Mouse (Mus musculus): ENCODE results near the gene Dync1h1.

Gene Dync1h1

GRCm38 (mm10) chr12:110601241-110602218, at the start of gene Dync1h1:
Gene Dync1h1, plus strand, starts transcription at chr12:110601452.
- DNase-seq (ENCODE audit: inconsistent age in 2 of 2, low spot score in 1 of 2) = peak; percentile 95 to 97

- DNase-seq (ENCODE audit: inconsistent age in 2 of 2, low spot score in 1 of 2) = no peak
These were observed 49.1 kb upstream of the Dync1h1 start for GRCm38 (mm10) chr12:110552113-110552512.

GRCm38 (mm10) chr12:110553362-110553761, 47.9 kb upstream of the Dync1h1 start:
- DNase-seq (ENCODE audit: inconsistent age in 2 of 2, low spot score in 1 of 2) = no peak

GRCm38 (mm10) chr12:110555536-110556240, 45.6 kb upstream of the Dync1h1 start:
- no peak for DNase-seq (ENCODE audit: inconsistent age in 2 of 2, low spot score in 1 of 2)

- no peak for DNase-seq (ENCODE audit: inconsistent age in 2 of 2, low spot score in 1 of 2)
These were observed 44.2 kb upstream of the Dync1h1 start for GRCm38 (mm10) chr12:110556861-110557628.

GRCm38 (mm10) chr12:110558175-110558574, 43.1 kb upstream of the Dync1h1 start:
- DNase-seq (ENCODE audit: inconsistent age in 2 of 2, low spot score in 1 of 2) = no peak

- no peak for DNase-seq (ENCODE audit: inconsistent age in 2 of 2, low spot score in 1 of 2)
These were observed 37.9 kb upstream of the Dync1h1 start for GRCm38 (mm10) chr12:110563383-110563782.

- no peak for DNase-seq (ENCODE audit: inconsistent age in 2 of 2, low spot score in 1 of 2)
These were observed 36.4 kb upstream of the Dync1h1 start for GRCm38 (mm10) chr12:110564848-110565247.

- no peak for DNase-seq (ENCODE audit: inconsistent age in 2 of 2, low spot score in 1 of 2)
These were observed 34.9 kb upstream of the Dync1h1 start for GRCm38 (mm10) chr12:110566366-110566765.

GRCm38 (mm10) chr12:110571050-110571449, 30.2 kb upstream of the Dync1h1 start:
- no peak for DNase-seq (ENCODE audit: inconsistent age in 2 of 2, low spot score in 1 of 2)

- peak in 1 of 2 experiments; percentile 40 for DNase-seq (ENCODE audit: inconsistent age in 2 of 2, low spot score in 1 of 2)
These were observed 28.9 kb upstream of the Dync1h1 start for GRCm38 (mm10) chr12:110572351-110572750.

GRCm38 (mm10) chr12:110573635-110574034, 27.6 kb upstream of the Dync1h1 start:
- DNase-seq (ENCODE audit: inconsistent age in 2 of 2, low spot score in 1 of 2) = no peak

GRCm38 (mm10) chr12:110575926-110576325, 25.3 kb upstream of the Dync1h1 start:
- no peak for DNase-seq (ENCODE audit: inconsistent age in 2 of 2, low spot score in 1 of 2)

GRCm38 (mm10) chr12:110578333-110578732, 22.9 kb upstream of the Dync1h1 start:
- no peak for DNase-seq (ENCODE audit: inconsistent age in 2 of 2, low spot score in 1 of 2)

GRCm38 (mm10) chr12:110588622-110589021, 12.6 kb upstream of the Dync1h1 start:
- DNase-seq (ENCODE audit: inconsistent age in 2 of 2, low spot score in 1 of 2) = no peak

GRCm38 (mm10) chr12:110590804-110591259, 10.4 kb upstream of the Dync1h1 start:
- no peak for DNase-seq (ENCODE audit: inconsistent age in 2 of 2, low spot score in 1 of 2)

- DNase-seq (ENCODE audit: inconsistent age in 2 of 2, low spot score in 1 of 2) = peak; percentile 99 to 100
These were observed 9.9 kb upstream of the Dync1h1 start for GRCm38 (mm10) chr12:110591260-110591883.

GRCm38 (mm10) chr12:110598527-110598926, 2.7 kb upstream of the Dync1h1 start:
- peak; percentile 57 to 89 for DNase-seq (ENCODE audit: inconsistent age in 2 of 2, low spot score in 1 of 2)

GRCm38 (mm10) chr12:110599791-110600190, 1.5 kb upstream of the Dync1h1 start:
- peak; percentile 56 to 74 for DNase-seq (ENCODE audit: inconsistent age in 2 of 2, low spot score in 1 of 2)

GRCm38 (mm10) chr12:110600225-110600991, 844 bp upstream of the Dync1h1 start:
- DNase-seq (ENCODE audit: inconsistent age in 2 of 2, low spot score in 1 of 2) = peak in 1 of 2 experiments; percentile 48
